Comparison of ENCODE assay signal across 8 mouse cellular contexts in genomic region chr3:68064731-68065130, GRCm38 (mm10). TPM values are rescaled to one million over a fixed set of nuclear protein-coding genes. Genes with fewer than 3 reads are reported as not detected.
DNase-seq lines count a peak whose midpoint lies in the region; ATAC-seq lines count a peak whose summit lies in the region.

Gene Schip1, plus strand, starts transcription at chr3:68064802.

- no peaks in the 10 kb centered on the region for H3K9me3 ChIP-seq in liver, embryonic 12.5 days (replicated peaks)
- H3K9me3 ChIP-seq in embryonic facial prominence, embryonic 14.5 days (ENCODE audit: control insufficient read depth, low read length): no peaks in the 10 kb centered on the region

- no peaks in the 10 kb centered on the region for H3K36me3 ChIP-seq in liver, embryonic 12.5 days
- H3K36me3 ChIP-seq in embryonic facial prominence, embryonic 14.5 days (ENCODE audit: control insufficient read depth, insufficient read depth, low read length): no peaks in the 10 kb centered on the region

- H3K4me2 ChIP-seq in liver, embryonic 12.5 days: no peak within 1 kb of the TSS
- H3K4me2 ChIP-seq in embryonic facial prominence, embryonic 14.5 days (ENCODE audit: low read depth, low read length): no peak within 1 kb of the TSS

- H3K9ac ChIP-seq in liver, embryonic 12.5 days: no peak within 1 kb of the TSS
- H3K9ac ChIP-seq in embryonic facial prominence, embryonic 14.5 days (ENCODE audit: low read depth, low read length): no peak within 1 kb of the TSS

- no peaks in the 10 kb centered on the region for H3K4me1 ChIP-seq in liver, embryonic 12.5 days
- H3K4me1 ChIP-seq in embryonic facial prominence, embryonic 14.5 days (ENCODE audit: control insufficient read depth, insufficient read depth, low read length): no peaks in the 10 kb centered on the region

- ATAC-seq in liver, embryonic 12.5 days: no peak
- ATAC-seq in embryonic facial prominence, embryonic 14.5 days (ENCODE audit: low read depth): 0 out of 2 replicates have a peak, but pooled peaks have one; percentile 26

- no peak within 1 kb of the TSS for H3K27ac ChIP-seq in liver, embryonic 12.5 days
- H3K27ac ChIP-seq in embryonic facial prominence, embryonic 14.5 days (replicated peaks; ENCODE audit: low read depth, low read length): no peak within 1 kb of the TSS

- H3K27me3 ChIP-seq in liver, embryonic 12.5 days (replicated peaks): no peaks in the 10 kb centered on the region
- H3K27me3 ChIP-seq in embryonic facial prominence, embryonic 14.5 days (replicated peaks; ENCODE audit: control insufficient read depth, insufficient read depth, low read length): no peaks in the 10 kb centered on the region

- 29% methylated on average over 12 of the region's 12 CpGs for WGBS in liver, embryonic 12.5 days (ENCODE audit: insufficient replicate concordance)
- WGBS in embryonic facial prominence, embryonic 14.5 days: 20% methylated on average over 12 of the region's 12 CpGs

- intact Hi-C loops in heart, postnatal 10 days (cut with DNase I): no loop called here

- peak; percentile 39 for DNase-seq in liver
- peak; percentile 85 for DNase-seq in embryonic facial prominence, embryonic 14.5 days (ENCODE audit: low spot score)
- peak; percentile 63 to 76 for DNase-seq in heart, postnatal 10 days
- peak; percentile 47 to 81 for DNase-seq in kidney, postnatal 36 days
- peak; percentile 56 for DNase-seq in lung, postnatal 36 days
- peak; percentile 60 for DNase-seq in testis, postnatal 14 days (ENCODE audit: low spot score)
- DNase-seq in frontal cortex, postnatal 10 days (ENCODE audit: low spot score in 2 of 2): no peak

- no peak within 1 kb of the TSS for H3K4me3 ChIP-seq in liver, embryonic 12.5 days
- H3K4me3 ChIP-seq in embryonic facial prominence, embryonic 14.5 days (ENCODE audit: low read depth, low read length): no peak within 1 kb of the TSS

RNA-seq across cellular contexts. Expression of gene Schip1, which starts in this region (rescaled TPM):
- polyA plus RNA-seq in liver, embryonic 12.5 days (2016; fragmentation: Nextera tagmentation; extraction: Ambion mirVana): 5.0 and 5.8 TPM in 2 replicates
- polyA plus RNA-seq in embryonic facial prominence, embryonic 14.5 days (2014; fragmentation: Nextera tagmentation; extraction: Ambion mirVana): 34.6 and 37.1 TPM in 2 replicates
- total RNA-seq in heart, postnatal 10 days (2021): 100 to 1,000 TPM; 170 to 173 TPM

Comparison
In these comparisons a context has a peak if more than half of its experiments do, and no peak if none do; other contexts are left out.
1. DNase-seq: peak in liver (single experiment), embryonic facial prominence, embryonic 14.5 days (single experiment), heart, postnatal 10 days (2 of 2), kidney, postnatal 36 days (2 of 2), lung, postnatal 36 days (single experiment) and testis, postnatal 14 days (single experiment); none in frontal cortex, postnatal 10 days (0 of 2).